Mouse (Mus musculus): ENCODE measurements around the gene Muc13. TPM values are rescaled to one million over a fixed set of nuclear protein-coding genes. Genes with fewer than 3 reads are reported as not detected.

The Muc13 gene
- total and polyA plus RNA-seq, 2 experiments from 2014 or later, result 0.06 TPM; not detected in 1

DNA sequence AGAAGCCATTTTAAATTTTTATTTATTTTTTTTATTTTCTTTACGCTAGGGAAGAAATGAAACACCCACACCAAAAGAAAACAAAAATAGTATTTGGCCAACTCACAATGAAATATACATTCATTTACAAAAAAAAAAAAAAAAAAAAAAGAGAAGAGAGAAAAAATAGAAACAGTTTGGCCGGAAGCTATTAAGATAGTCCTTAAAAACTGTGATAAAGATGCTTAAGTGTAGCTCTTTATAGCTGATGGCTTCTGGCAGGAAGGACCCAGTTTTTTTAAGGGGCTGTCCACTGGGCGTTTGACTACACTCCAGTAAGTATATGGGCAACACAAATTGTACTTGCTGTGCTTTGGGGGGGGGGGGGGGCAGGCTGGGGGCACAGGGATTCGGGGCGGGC, 65.5 kb downstream of the Muc13 start:
- Histone ChIP-seq H3K4me1 (ENCODE audit: insufficient read depth, low read length) (no peaks in the 10 kb centered on the region), H3K27me3 (ENCODE audit: insufficient read depth, low read length) (no peaks in the 10 kb centered on the region), H3K9ac (replicated peaks; ENCODE audit: low read length) (no peak overlapping the region), H3K4me2 (ENCODE audit: low read depth, low read length) (peak overlapping the region; percentile 2; the same call in 1 of the 2 replicates), H3K4me3 (ENCODE audit: low read length) (no peak overlapping the region), H3K27ac (no peak overlapping the region), H3K9me3 (ENCODE audit: low read length) (no peaks in the 10 kb centered on the region), H3K36me3 (ENCODE audit: insufficient read depth, low read length) (no peaks in the 10 kb centered on the region)
- ATAC-seq, result 0 out of 2 replicates have a peak, but pooled peaks have one; percentile 24
- no peak for TF ChIP-seq CTCF (IDR thresholded peaks at IDR 0.05; ENCODE audit: low read depth)
- WGBS, result 49% methylated on average over 5 of the region's 5 CpGs
- no peak for DNase-seq (ENCODE audit: low spot score)

GRCm38 (mm10) chr16:33859988-33860700, 66.3 kb downstream of the Muc13 start:
- WGBS, result 29% methylated on average over 14 of the region's 14 CpGs
- ATAC-seq (peak; percentile 98), DNase-seq (ENCODE audit: low spot score) (peak; percentile 91)
- H3K27ac ChIP-seq, result 0 out of 2 replicates have a peak overlapping the region, but pooled peaks have one; percentile 17
- no peaks in the 10 kb centered on the region for H3K4me1 ChIP-seq (ENCODE audit: insufficient read depth, low read length)
- H3K4me3 ChIP-seq (ENCODE audit: low read length), result no peak overlapping the region
- H3K4me2 ChIP-seq (ENCODE audit: low read depth, low read length), result peak overlapping the region; percentile 2; the same call in 1 of the 2 replicates
- H3K36me3 ChIP-seq (ENCODE audit: insufficient read depth, low read length), result no peaks in the 10 kb centered on the region
- H3K9me3 ChIP-seq (ENCODE audit: low read length), result no peaks in the 10 kb centered on the region
- H3K27me3 ChIP-seq (ENCODE audit: insufficient read depth, low read length), result no peaks in the 10 kb centered on the region
- TF ChIP-seq CTCF (IDR thresholded peaks at IDR 0.05; ENCODE audit: low read depth), result peak; percentile 69
- H3K9ac ChIP-seq (replicated peaks; ENCODE audit: low read length), result no peak overlapping the region

DNA sequence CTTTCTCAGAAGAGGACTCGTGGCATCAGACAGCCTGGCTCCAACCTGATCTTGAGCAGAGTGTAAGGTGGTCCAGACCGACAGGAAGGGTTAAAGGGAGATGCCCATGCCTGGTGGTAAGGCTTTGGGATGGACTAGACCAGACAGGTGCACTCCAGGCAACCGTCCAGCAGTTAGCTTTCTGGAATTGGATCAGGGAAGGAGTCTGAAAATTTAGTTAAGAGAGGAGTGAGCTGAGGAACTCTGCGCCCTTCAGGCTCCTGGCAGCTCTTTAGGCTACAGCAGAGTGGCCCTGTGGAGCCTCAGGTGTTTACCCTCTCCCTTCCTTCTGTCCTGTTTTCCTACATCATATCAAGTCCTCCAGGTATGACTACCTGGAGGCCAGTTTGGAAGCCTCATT, 68.6 kb downstream of the Muc13 start:
- Histone ChIP-seq H3K4me3 (ENCODE audit: low read length) (no peak overlapping the region), H3K36me3 (ENCODE audit: insufficient read depth, low read length) (no peaks in the 10 kb centered on the region), H3K9ac (replicated peaks; ENCODE audit: low read length) (no peak overlapping the region), H3K4me1 (ENCODE audit: insufficient read depth, low read length) (no peaks in the 10 kb centered on the region), H3K9me3 (ENCODE audit: low read length) (no peaks in the 10 kb centered on the region), H3K27ac (no peak overlapping the region), H3K27me3 (ENCODE audit: insufficient read depth, low read length) (no peaks in the 10 kb centered on the region), H3K4me2 (ENCODE audit: low read depth, low read length) (no peak overlapping the region)
- no peak for DNase-seq (ENCODE audit: low spot score)
- no peak for TF ChIP-seq CTCF (IDR thresholded peaks at IDR 0.05; ENCODE audit: low read depth)
- no peak for ATAC-seq
- 74% methylated on average over 4 of the region's 4 CpGs for WGBS

- Histone ChIP-seq H3K4me3 (ENCODE audit: low read length) (no peak overlapping the region), H3K4me2 (ENCODE audit: low read depth, low read length) (no peak overlapping the region), H3K9me3 (ENCODE audit: low read length) (no peaks in the 10 kb centered on the region), H3K36me3 (ENCODE audit: insufficient read depth, low read length) (no peaks in the 10 kb centered on the region), H3K27ac (no peak overlapping the region), H3K9ac (replicated peaks; ENCODE audit: low read length) (no peak overlapping the region), H3K27me3 (ENCODE audit: insufficient read depth, low read length) (no peaks in the 10 kb centered on the region), H3K4me1 (ENCODE audit: insufficient read depth, low read length) (no peaks in the 10 kb centered on the region)
- no peak for TF ChIP-seq CTCF (IDR thresholded peaks at IDR 0.05; ENCODE audit: low read depth)
- 60% methylated on average over 5 of the region's 5 CpGs for WGBS
- no peak for ATAC-seq
- no peak for DNase-seq (ENCODE audit: low spot score)
These were observed 69.4 kb downstream of the Muc13 start for GRCm38 (mm10) chr16:33863208-33863751.

Other genes with a start within 250 kb of the Muc13 start
- gene Heg1, start 109.7 kb upstream of the Muc13 start, total RNA-seq (2014; rRNA removed), result 22.8 and 30.4 TPM in 2 replicates
- gene Heg1, start 109.7 kb upstream of the Muc13 start, polyA plus RNA-seq (2015; fragmentation: Nextera tagmentation; extraction: Ambion mirVana), result 7.2 and 8.1 TPM in 2 replicates
- 46.7 and 52.8 TPM in 2 replicates for gene Itgb5, start 35.6 kb downstream of the Muc13 start, total RNA-seq (2014; rRNA removed)
- gene Itgb5, start 35.6 kb downstream of the Muc13 start, polyA plus RNA-seq (2015; fragmentation: Nextera tagmentation; extraction: Ambion mirVana), result 18.4 and 20.0 TPM in 2 replicates
- 16.7 and 23.6 TPM in 2 replicates for gene Umps, start 173.0 kb downstream of the Muc13 start, total RNA-seq (2014; rRNA removed)
- gene Umps, start 173.0 kb downstream of the Muc13 start, polyA plus RNA-seq (2015; fragmentation: Nextera tagmentation; extraction: Ambion mirVana), result 23.0 and 23.7 TPM in 2 replicates

Measured in hindbrain, postnatal 0 days (tissue).